Mouse (Mus musculus): Measurements from ENCODE around the gene Vtn.

The Vtn gene

DNA sequence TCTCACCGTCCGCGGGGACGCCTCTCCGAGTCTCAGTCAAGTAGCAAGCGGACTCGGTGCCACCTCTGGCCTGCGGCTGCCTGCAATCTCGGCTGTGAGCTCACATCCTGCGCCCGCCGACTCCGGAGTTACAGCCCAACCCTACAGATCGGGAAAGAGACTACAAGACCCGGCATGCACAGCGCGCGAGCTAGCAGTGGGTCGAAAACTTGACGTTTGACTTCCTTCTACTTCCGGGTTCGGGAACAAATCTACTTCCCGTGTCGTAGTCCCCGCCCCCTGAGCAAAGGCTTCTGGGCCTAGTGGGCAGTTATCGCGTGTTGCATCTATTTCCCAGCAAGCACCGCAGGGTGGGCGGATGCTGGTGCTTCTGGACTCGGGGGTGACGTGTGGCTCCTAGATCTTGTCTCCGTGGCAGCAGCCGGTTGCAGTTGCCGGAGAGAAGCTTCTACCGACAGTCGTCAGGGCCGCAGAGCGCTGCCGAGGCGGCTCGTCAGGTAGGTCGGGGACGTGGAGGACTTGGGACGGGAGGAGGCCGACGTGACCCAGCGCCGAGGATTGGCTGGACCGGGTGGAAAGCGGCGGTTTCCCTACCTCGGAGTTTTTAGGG, 37.3 kb downstream of the Vtn start, which contains the start of the genes Tnfaip1 and Ift20:
TSS of gene Tnfaip1 (minus strand) at position 253 of the 610 bp plus-strand sequence.
TSS of gene Ift20 (plus strand) at position 282 of the 610 bp plus-strand sequence.
- peak; percentile 95 to 98 for DNase-seq

DNA sequence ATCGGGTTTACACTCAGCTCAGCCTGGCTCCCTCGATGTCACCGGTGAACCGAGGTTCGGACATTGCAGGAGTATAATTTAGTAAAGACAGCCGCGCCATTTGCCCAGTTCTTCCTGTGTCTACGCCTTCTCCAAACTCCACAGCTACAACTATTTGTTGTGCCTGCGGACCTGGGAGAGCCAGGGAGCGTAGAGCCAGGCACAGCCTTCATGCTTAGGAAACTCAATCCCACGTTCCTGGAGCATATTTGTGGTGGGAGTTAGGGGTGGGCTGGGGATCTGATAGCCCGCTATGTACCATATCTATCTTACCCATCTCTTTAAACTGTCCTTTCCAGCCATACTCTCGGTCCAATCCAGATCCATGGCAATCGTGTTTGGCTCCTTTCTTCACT, 37.8 kb downstream of the Vtn start:
- no peak for DNase-seq

DNA sequence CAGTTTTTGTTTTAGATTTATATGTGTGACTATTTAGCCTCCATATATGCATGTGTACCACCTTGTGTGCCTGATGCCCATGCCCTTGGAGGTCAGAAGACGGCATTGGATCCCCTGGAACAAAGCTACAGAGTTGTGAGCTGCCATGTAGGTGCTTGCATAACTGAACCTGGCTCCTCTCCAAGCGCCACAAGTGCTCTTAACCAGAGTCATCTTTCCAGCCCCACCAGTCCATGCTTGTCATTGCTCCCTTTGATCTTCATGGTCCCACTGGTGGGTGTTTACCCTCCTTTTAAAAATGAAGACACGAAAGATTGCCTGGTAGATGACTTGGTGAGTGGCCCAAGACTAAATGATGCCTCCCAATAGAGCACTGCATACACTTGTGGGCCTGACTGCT, 41.5 kb downstream of the Vtn start:
- no peak for DNase-seq

DNA sequence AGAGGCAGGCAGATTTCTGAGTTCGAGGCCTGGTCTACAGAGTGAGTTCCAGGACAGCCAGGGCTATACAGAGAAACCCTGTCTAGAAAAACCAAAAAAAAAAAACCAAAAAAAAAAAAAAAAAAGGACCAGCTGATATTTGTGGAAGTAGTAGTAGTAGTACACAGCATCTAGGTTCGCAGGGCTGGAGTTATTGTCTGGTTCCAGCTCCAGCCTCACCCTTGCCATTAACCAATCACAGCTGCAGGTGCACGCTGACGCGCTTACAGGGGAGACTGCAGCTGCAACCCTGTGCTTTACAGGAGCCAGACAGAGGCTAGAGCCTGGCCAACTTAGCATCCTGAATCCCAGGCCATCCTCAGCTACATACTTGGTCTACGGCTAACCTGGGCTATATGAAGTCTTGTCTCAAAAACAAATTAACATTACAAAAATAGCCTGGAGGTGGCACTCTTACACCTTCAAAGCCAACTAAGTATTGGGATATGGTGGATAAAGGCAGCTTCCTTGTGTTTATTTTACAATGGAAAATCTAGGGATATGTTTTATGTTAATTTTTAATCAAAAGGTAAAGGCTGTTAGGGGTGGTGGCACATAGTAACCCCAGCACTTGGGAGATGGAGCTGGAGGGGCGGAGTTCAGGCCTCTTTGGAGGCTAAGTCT, 45.7 kb downstream of the Vtn start:
- DNase-seq, result no peak

DNA sequence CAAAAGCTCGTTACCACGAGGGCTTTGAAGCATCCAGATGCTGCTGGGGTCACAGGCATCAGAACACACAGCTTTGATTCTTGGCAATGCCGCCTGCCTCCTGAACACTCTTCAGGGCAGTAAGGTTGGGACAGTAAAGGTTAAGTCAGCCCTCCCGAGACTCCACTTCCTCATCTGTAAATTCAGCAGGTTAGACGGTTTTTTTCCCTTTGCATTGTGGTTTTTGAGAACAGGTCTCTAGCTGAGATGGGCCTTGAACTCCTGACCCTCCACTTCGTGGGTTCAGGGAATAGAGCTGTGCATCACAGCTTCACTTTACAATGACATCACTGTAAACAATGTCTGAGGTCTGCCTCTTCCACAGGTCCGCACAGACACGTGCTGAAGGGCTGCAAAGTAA, 46.3 kb downstream of the Vtn start:
- no peak for DNase-seq

DNA sequence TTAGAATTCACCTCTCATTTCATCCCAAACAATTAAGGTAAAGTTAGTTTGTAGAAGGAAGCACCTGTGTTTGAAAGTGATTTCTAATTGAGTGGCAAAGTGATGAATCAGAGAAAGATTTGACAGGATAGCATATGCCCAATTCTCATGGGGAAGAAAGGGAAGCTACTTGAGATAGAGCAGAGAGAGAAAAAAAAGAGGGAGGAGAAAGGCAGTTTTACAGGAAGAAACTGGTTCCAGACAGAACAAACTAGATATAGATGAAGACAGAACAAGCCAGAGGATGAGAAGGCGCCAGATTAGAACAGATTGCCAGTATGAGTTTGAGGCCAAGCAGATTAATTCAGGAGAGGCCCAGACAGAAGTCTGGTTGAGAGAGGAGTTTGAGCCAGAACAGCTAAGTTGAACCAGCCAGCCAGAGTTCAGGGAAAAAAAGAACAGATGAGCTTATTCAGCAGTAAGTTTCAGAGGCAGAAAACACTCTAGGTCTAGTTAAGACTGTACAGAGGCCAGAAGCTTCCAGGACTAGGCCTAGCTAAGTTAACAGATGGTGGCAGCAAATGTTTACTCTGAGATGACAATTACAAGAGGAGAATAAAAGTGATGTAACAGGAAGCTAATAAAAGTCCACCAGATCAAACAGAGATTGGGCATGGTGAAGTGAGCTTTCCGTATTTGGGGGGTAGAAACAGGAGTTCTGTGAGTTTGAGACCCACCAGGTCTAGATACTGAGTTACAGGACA, 49.0 kb downstream of the Vtn start:
- DNase-seq, result no peak

DNA sequence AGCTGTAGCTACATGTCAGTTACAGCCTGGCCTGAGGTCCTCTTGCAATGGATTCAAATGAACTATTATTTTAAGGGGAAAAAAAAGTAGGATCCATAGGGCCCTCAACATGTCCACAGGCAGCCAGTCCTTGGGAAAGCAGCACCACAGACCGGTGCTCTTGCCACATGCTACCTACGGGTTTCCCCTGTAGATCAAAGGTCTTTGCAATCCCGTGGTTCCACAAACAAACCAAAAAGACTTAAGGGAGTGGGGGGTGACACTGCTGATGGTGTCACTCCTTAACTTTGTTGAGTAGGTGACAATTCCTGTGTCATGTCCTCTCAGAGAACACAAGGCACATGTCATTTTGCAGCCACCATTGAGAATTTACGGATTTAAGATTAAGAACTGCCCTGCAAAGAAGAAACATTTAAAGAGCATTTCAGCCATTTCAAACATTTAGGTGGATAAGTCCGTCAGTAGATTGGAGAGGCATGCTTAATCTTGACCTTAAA, 50.6 kb downstream of the Vtn start:
- no peak for DNase-seq

DNA sequence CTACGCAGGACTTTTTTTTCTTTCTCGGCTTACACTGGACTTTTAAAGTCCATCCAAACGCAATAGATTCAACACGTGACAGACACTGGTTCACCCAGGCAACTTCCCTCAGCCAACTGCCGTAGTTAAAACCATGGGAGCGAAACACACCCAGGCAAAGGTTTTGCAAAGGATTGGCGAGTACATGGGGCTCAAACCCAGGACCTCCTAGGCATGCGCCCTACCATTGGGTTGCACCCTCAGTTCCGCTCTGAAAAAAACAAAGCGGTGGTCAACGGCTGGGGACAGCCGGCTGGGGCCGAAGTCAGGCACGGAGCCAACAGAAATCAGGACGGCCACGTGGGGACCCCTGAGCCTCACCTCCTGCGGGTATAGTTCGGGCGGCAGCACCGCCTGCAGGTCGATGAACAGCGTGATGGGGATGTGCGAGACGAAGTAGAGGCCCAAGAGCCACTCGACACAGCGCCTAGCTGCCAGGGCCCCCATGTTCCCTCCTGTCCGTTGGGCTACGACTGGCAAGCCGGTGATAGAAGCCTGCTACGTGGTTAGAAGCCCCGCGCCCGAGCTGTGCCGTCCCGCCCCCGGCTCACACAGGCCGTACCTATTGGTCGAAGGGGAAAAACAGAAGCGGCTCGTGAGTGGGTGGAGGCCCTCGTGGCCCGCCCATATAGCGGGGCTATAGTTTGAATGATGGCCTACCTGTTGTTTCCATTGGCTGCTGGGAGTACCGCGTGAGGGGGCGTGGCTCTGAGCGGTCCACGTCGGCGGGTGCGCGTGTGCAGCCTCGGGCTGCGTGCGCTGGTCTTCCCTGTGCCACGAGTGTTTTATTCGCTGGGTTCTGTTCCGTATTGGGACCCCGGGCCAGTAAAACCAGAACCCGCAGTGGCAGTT, 51.5 kb downstream of the Vtn start, which contains the start of gene Tmem97:
TSS of gene Tmem97 (minus strand) at position 610 of the 891 bp plus-strand sequence.
- DNase-seq, result peak; percentile 94 to 97

DNA sequence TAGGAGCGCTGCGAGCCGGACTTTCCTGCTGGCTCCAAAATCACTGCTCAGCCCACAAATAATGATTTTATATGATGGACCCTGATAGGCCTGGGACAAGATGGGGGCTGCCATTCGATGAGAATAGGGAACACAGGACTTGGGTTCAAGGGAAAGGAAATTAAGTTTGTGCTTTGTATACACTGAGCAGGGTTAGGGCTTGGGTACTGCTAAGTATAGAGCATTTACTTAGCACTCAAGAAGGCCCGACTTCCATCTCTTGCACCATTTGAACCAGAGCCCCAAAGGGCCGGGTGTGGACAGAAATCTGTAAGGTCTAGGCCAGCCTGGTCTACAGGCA, 52.1 kb downstream of the Vtn start:
- DNase-seq, result no peak

Data from cerebellum, postnatal 25 days (tissue).